Mouse (Mus musculus): ENCODE results near the gene Manba. TPM values are rescaled to one million over a fixed set of nuclear protein-coding genes. Genes with fewer than 3 reads are reported as not detected.

The Manba gene
- total and polyA plus RNA-seq, 3 experiments, result 5.6 to 14.3 (median 12.1) TPM

Other genes starting within 250 kb of the Manba start
- 1 to 10 TPM; 1.3 to 4.1 TPM for gene Bdh2, start 204.4 kb upstream of the Manba start, total RNA-seq (2021)
- gene Bdh2, start 204.4 kb upstream of the Manba start, polyA plus RNA-seq (2012; rRNA removed), result 0.19 and 0.47 TPM in 2 replicates
- gene Slc9b2, start 177.9 kb upstream of the Manba start, total RNA-seq (2021), result 1 to 10 TPM in 1 of 2 experiments, under 1 TPM in 1; 0.92 to 1.3 TPM
- 0.11 TPM in 1 of 2 replicates, not detected in the other for gene Slc9b2, start 177.9 kb upstream of the Manba start, polyA plus RNA-seq (2012; rRNA removed)
- under 1 TPM; 0.35 to 0.90 TPM for gene Slc9b1, start 137.6 kb upstream of the Manba start, total RNA-seq (2021)
- gene Slc9b1, start 137.6 kb upstream of the Manba start, polyA plus RNA-seq (2012; rRNA removed), result 0.06 TPM in 1 of 2 replicates, not detected in the other
- gene Cisd2, start 61.7 kb upstream of the Manba start, total RNA-seq (2021), result 10 to 100 TPM; 25.4 to 31.0 TPM
- 48.4 and 53.3 TPM in 2 replicates for gene Cisd2, start 61.7 kb upstream of the Manba start, polyA plus RNA-seq (2012; rRNA removed)
- 100 to 1,000 TPM; 357 to 547 TPM for gene Ube2d3, start 47.5 kb upstream of the Manba start, total RNA-seq (2021)
- gene Ube2d3, start 47.5 kb upstream of the Manba start, polyA plus RNA-seq (2012; rRNA removed), result 261 and 295 TPM in 2 replicates
- 10 to 100 TPM; 44.2 to 55.6 TPM for gene Nfkb1, start 205.9 kb downstream of the Manba start, total RNA-seq (2021)
- 51.6 and 58.1 TPM in 2 replicates for gene Nfkb1, start 205.9 kb downstream of the Manba start, polyA plus RNA-seq (2012; rRNA removed)

Measured in adrenal gland, adult 2 months (tissue).